Mouse (Mus musculus) bone marrow macrophage, adult 2 months (primary cell): ENCODE measurements at regions not wholly inside any gene's neighbourhood (a gene's known extent, or its start where the extent isn't known, plus 50 kb on each side); places are given as distances from the start of the nearest gene placed in this dataset.

Experiments used
- CTCF ChIP-seq: IDR thresholded peaks from 2 replicates; pipeline ENCODE4 v1.5.1; 2012; ENCODE audit warnings: low read depth, mild to moderate bottlenecking, low read length, moderate library complexity
- POLR2A ChIP-seq: IDR thresholded peaks from 2 replicates; pipeline ENCODE4 v1.6.1; 2012; ENCODE audit warnings: mild to moderate bottlenecking, low read depth, low read length, borderline replicate concordance

- no peak for TF ChIP-seq CTCF
- no peak for TF ChIP-seq POLR2A
These were observed 86.0 kb downstream of the Ccng2 start for GRCm38 (mm10) chr5:93353101-93353500.
